ENCODE assay signal across 8 mouse cellular contexts in the genomic region with DNA sequence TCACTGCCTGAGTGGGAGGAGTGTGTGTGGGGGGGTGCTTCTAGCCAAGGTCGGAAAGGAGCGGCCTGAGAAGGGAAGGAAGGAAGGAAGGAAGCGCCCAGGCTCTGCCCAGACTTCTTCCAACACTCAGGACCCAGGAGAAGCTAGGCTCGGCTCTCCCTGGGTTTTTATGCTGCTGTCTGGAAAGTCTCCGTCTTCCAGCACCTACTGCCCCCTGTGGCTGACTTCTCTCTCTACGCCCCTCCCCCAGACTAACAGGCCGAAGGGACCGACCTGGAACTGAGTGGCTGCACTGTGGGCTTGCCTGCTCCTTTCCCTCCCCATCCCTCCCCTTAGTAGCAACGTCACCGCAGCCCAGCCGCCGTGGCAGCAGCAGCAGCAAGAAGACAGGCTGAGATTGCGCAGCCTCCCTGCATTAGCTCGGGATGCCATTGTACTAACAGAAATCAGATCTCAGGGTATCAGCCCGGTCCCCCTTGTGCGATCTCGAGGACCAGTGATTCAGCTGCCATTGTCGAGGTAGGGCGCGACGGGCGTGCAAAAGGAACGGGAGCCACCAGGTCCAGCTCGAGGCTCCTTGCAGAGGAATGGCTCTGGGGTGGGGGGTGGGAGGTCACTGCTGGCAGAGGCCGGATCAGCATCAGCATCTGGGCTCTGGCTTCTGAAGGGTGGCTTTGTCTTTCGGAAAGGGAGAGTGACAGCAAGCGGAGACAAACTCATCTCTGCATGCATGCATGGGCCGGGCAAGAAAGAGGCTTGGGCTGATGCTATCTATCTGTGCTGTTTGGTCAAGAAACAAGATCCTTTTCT. TPM values are rescaled to one million over a fixed set of nuclear protein-coding genes. Genes with fewer than 3 reads are reported as not detected.
DNase-seq lines count a peak whose midpoint lies in the region; ATAC-seq lines count a peak whose summit lies in the region.

No protein-coding gene starts in this region.

- peak overlapping the region; percentile 72 for H3K9ac ChIP-seq in forebrain, embryonic 12.5 days
- H3K9ac ChIP-seq in heart, embryonic 15.5 days = peak overlapping the region; percentile 58
- peak overlapping the region; percentile 26; the same call in 1 of the 2 replicates for H3K9ac ChIP-seq in liver, embryonic 13.5 days
- H3K9ac ChIP-seq in neural tube, embryonic 14.5 days (replicated peaks; ENCODE audit: low read depth, low read length) = peak overlapping the region; percentile 92

- peak; percentile 92 for DNase-seq in kidney, postnatal 10 days
- no peak for DNase-seq in liver, embryonic 13.5 days
- DNase-seq in T-cell, adult 2 months (ENCODE audit: low spot score) = no peak

- 2% methylated on average over 28 of the region's 28 CpGs for WGBS in forebrain, embryonic 12.5 days
- WGBS in heart, embryonic 15.5 days = 3% methylated on average over 28 of the region's 28 CpGs
- 4% methylated on average over 28 of the region's 28 CpGs for WGBS in liver, embryonic 13.5 days (ENCODE audit: insufficient replicate concordance)
- WGBS in neural tube, embryonic 14.5 days = 2% methylated on average over 27 of the region's 28 CpGs

- H3K9me3 ChIP-seq in megakaryocyte, embryonic 14.5 days = no peaks in the 10 kb centered on the region
- H3K9me3 ChIP-seq in forebrain, embryonic 12.5 days = no peaks in the 10 kb centered on the region
- H3K9me3 ChIP-seq in heart, embryonic 15.5 days (replicated peaks) = no peaks in the 10 kb centered on the region
- no peaks in the 10 kb centered on the region for H3K9me3 ChIP-seq in liver, embryonic 13.5 days (replicated peaks)
- no peaks in the 10 kb centered on the region for H3K9me3 ChIP-seq in neural tube, embryonic 14.5 days (ENCODE audit: control insufficient read depth, low read length)

- no peak for ATAC-seq in megakaryocyte, adult 5-6 weeks (ENCODE audit: poor library complexity, severe bottlenecking)
- ATAC-seq in forebrain, embryonic 12.5 days (ENCODE audit: low FRiP score) = peak; percentile 96
- ATAC-seq in heart, embryonic 15.5 days (replicated peaks; ENCODE audit: insufficient number of reproducible peaks, insufficient read depth, low FRiP score, low read depth) = peak; percentile 95
- peak; percentile 66 for ATAC-seq in liver, embryonic 13.5 days (ENCODE audit: low read depth)
- peak; percentile 95 for ATAC-seq in neural tube, embryonic 14.5 days (ENCODE audit: low read depth)

- H3K4me3 ChIP-seq in megakaryocyte, embryonic 14.5 days (replicated peaks) = peak overlapping the region; percentile 15
- peak overlapping the region; percentile 52 for H3K4me3 ChIP-seq in forebrain, embryonic 12.5 days (replicated peaks)
- H3K4me3 ChIP-seq in heart, embryonic 15.5 days = peak overlapping the region; percentile 51
- H3K4me3 ChIP-seq in liver, embryonic 13.5 days (replicated peaks) = peak overlapping the region; percentile 34
- peak overlapping the region; percentile 62 for H3K4me3 ChIP-seq in neural tube, embryonic 14.5 days (ENCODE audit: low read depth, low read length)

- H3K36me3 ChIP-seq in megakaryocyte, embryonic 14.5 days (replicated peaks; ENCODE audit: low read length) = peaks cover 36% of the 10 kb centered on the region
- no peaks in the 10 kb centered on the region for H3K36me3 ChIP-seq in forebrain, embryonic 12.5 days (replicated peaks)
- H3K36me3 ChIP-seq in heart, embryonic 15.5 days = no peaks in the 10 kb centered on the region
- H3K36me3 ChIP-seq in liver, embryonic 13.5 days = no peaks in the 10 kb centered on the region
- no peaks in the 10 kb centered on the region for H3K36me3 ChIP-seq in neural tube, embryonic 14.5 days (ENCODE audit: control insufficient read depth, insufficient read depth, low read length)

- H3K27me3 ChIP-seq in megakaryocyte, embryonic 14.5 days (replicated peaks) = peaks cover 57% of the 10 kb centered on the region
- no peaks in the 10 kb centered on the region for H3K27me3 ChIP-seq in forebrain, embryonic 12.5 days
- H3K27me3 ChIP-seq in heart, embryonic 15.5 days = no peaks in the 10 kb centered on the region
- H3K27me3 ChIP-seq in liver, embryonic 13.5 days = peaks cover 35% of the 10 kb centered on the region
- H3K27me3 ChIP-seq in neural tube, embryonic 14.5 days (ENCODE audit: control insufficient read depth, insufficient read depth, low read length) = no peaks in the 10 kb centered on the region

- H3K4me2 ChIP-seq in forebrain, embryonic 12.5 days = peak overlapping the region; percentile 67
- peak overlapping the region; percentile 70 for H3K4me2 ChIP-seq in heart, embryonic 15.5 days
- peak overlapping the region; percentile 50 for H3K4me2 ChIP-seq in liver, embryonic 13.5 days
- peak overlapping the region; percentile 71 for H3K4me2 ChIP-seq in neural tube, embryonic 14.5 days (ENCODE audit: low read depth, low read length)

- peak overlapping the region; percentile 91 for H3K27ac ChIP-seq in forebrain, embryonic 12.5 days
- peak overlapping the region; percentile 85 for H3K27ac ChIP-seq in heart, embryonic 15.5 days
- H3K27ac ChIP-seq in liver, embryonic 13.5 days = no peak overlapping the region; the same call in 1 of the 2 replicates
- H3K27ac ChIP-seq in neural tube, embryonic 14.5 days (ENCODE audit: low read depth, low read length) = peak overlapping the region; percentile 98

- peaks cover 16% of the 10 kb centered on the region for H3K4me1 ChIP-seq in megakaryocyte, embryonic 14.5 days
- H3K4me1 ChIP-seq in forebrain, embryonic 12.5 days = peaks cover 31% of the 10 kb centered on the region
- H3K4me1 ChIP-seq in heart, embryonic 15.5 days (replicated peaks) = peaks cover 44% of the 10 kb centered on the region
- H3K4me1 ChIP-seq in liver, embryonic 13.5 days (replicated peaks) = peaks cover 4% of the 10 kb centered on the region; the same call in 1 of the 2 replicates
- H3K4me1 ChIP-seq in neural tube, embryonic 14.5 days (ENCODE audit: control insufficient read depth, insufficient read depth, low read length) = peaks cover 23% of the 10 kb centered on the region

RNA-seq across cellular contexts. Expression of a gene that starts 22.6 kb away (rescaled TPM):
- polyA plus RNA-seq in megakaryocyte, embryonic 14.5 days (2012; ENCODE audit: insufficient read depth, low replicate concordance) = 0.55 TPM in 1 of 2 replicates, not detected in the other
- not detected in 2 replicates for total RNA-seq in megakaryocyte, adult 5-6 weeks (2015)
- not detected in 2 replicates for total RNA-seq in megakaryocyte, adult 5-6 weeks (2017)
- 0.23 TPM in 1 of 2 replicates, not detected in the other for polyA plus RNA-seq in forebrain, embryonic 12.5 days (2016; fragmentation: Nextera tagmentation; extraction: Ambion mirVana)
- polyA plus RNA-seq in heart, embryonic 15.5 days (2015; fragmentation: Nextera tagmentation; extraction: Ambion mirVana) = 0.16 and 0.18 TPM in 2 replicates
- polyA plus RNA-seq in liver, embryonic 13.5 days (2015; fragmentation: Nextera tagmentation; extraction: Ambion mirVana) = not detected in 2 replicates
- polyA plus RNA-seq in neural tube, embryonic 14.5 days (2014; fragmentation: Nextera tagmentation; extraction: Ambion mirVana) = 1.2 and 1.4 TPM in 2 replicates

RNA-seq across cellular contexts. Expression of a gene that starts 24.6 kb away (rescaled TPM):
- polyA plus RNA-seq in megakaryocyte, embryonic 14.5 days (2012; ENCODE audit: insufficient read depth, low replicate concordance) = 11.5 and 32.0 TPM in 2 replicates
- 2.1 and 3.0 TPM in 2 replicates for total RNA-seq in megakaryocyte, adult 5-6 weeks (2015)
- 0.77 and 2.3 TPM in 2 replicates for total RNA-seq in megakaryocyte, adult 5-6 weeks (2017)
- 37.6 and 44.9 TPM in 2 replicates for polyA plus RNA-seq in forebrain, embryonic 12.5 days (2016; fragmentation: Nextera tagmentation; extraction: Ambion mirVana)
- 14.7 and 17.2 TPM in 2 replicates for polyA plus RNA-seq in heart, embryonic 15.5 days (2015; fragmentation: Nextera tagmentation; extraction: Ambion mirVana)
- polyA plus RNA-seq in liver, embryonic 13.5 days (2015; fragmentation: Nextera tagmentation; extraction: Ambion mirVana) = 0.75 and 0.82 TPM in 2 replicates
- polyA plus RNA-seq in neural tube, embryonic 14.5 days (2014; fragmentation: Nextera tagmentation; extraction: Ambion mirVana) = 43.4 and 75.4 TPM in 2 replicates

RNA-seq across cellular contexts. Expression of a gene that starts 35.4 kb away (rescaled TPM):
- polyA plus RNA-seq in megakaryocyte, embryonic 14.5 days (2012; ENCODE audit: insufficient read depth, low replicate concordance) = 28.2 and 39.0 TPM in 2 replicates
- total RNA-seq in megakaryocyte, adult 5-6 weeks (2015) = 5.7 and 6.3 TPM in 2 replicates
- 7.6 and 9.3 TPM in 2 replicates for total RNA-seq in megakaryocyte, adult 5-6 weeks (2017)
- polyA plus RNA-seq in forebrain, embryonic 12.5 days (2016; fragmentation: Nextera tagmentation; extraction: Ambion mirVana) = 10.5 and 12.6 TPM in 2 replicates
- polyA plus RNA-seq in heart, embryonic 15.5 days (2015; fragmentation: Nextera tagmentation; extraction: Ambion mirVana) = 3.1 and 5.8 TPM in 2 replicates
- 0.95 and 0.98 TPM in 2 replicates for polyA plus RNA-seq in liver, embryonic 13.5 days (2015; fragmentation: Nextera tagmentation; extraction: Ambion mirVana)
- polyA plus RNA-seq in neural tube, embryonic 14.5 days (2014; fragmentation: Nextera tagmentation; extraction: Ambion mirVana) = 16.4 and 19.0 TPM in 2 replicates

RNA-seq across cellular contexts. Expression of a gene that starts 48.1 kb away (rescaled TPM):
- 3.1 and 26.7 TPM in 2 replicates for polyA plus RNA-seq in megakaryocyte, embryonic 14.5 days (2012; ENCODE audit: insufficient read depth, low replicate concordance)
- total RNA-seq in megakaryocyte, adult 5-6 weeks (2015) = 0.57 and 2.5 TPM in 2 replicates
- total RNA-seq in megakaryocyte, adult 5-6 weeks (2017) = 3.0 and 3.5 TPM in 2 replicates
- polyA plus RNA-seq in forebrain, embryonic 12.5 days (2016; fragmentation: Nextera tagmentation; extraction: Ambion mirVana) = 2.9 and 3.8 TPM in 2 replicates
- 2.1 and 5.2 TPM in 2 replicates for polyA plus RNA-seq in heart, embryonic 15.5 days (2015; fragmentation: Nextera tagmentation; extraction: Ambion mirVana)
- polyA plus RNA-seq in liver, embryonic 13.5 days (2015; fragmentation: Nextera tagmentation; extraction: Ambion mirVana) = 0.48 and 0.70 TPM in 2 replicates
- 6.6 and 7.4 TPM in 2 replicates for polyA plus RNA-seq in neural tube, embryonic 14.5 days (2014; fragmentation: Nextera tagmentation; extraction: Ambion mirVana)

Comparison
In these comparisons a context has a peak if more than half of its experiments do, and no peak if none do; other contexts are left out.
1. H3K9ac ChIP-seq: peak in every context shown above with its lines; median percentile 92 in neural tube, embryonic 14.5 days; 72 in forebrain, embryonic 12.5 days; 58 in heart, embryonic 15.5 days; 26 in liver, embryonic 13.5 days.